Mouse (Mus musculus) thymus, postnatal 0 days (tissue): Measurements from ENCODE around the gene Usb1. TPM values are rescaled to one million over a fixed set of nuclear protein-coding genes. Genes with fewer than 3 reads are reported as not detected.
A peak's percentile ranks its signal among the peaks of the same experiment; 100 is the strongest.
"Not testable (repeated sequence)": the region's sequence is repeated elsewhere in the genome, so short reads cannot be mapped to it uniquely, and the experiment has no call there.

Experiments
- DNase-seq: peaks from one replicate; pipeline ENCODE4 v3.0.0-alpha.2; 2015; ENCODE audit warnings: low spot score
- polyA plus RNA-seq: library from polyadenylated mRNA; unstranded; fragments of >200 nt; fragmentation: Nextera tagmentation; extraction: Ambion mirVana; gene quantifications from 2 replicates; pipeline ENCODE4 v1.2.1, GENCODE M21; 2015

Gene Usb1
- polyA plus RNA-seq, 1 experiment from 2014 or later, result 34.1 TPM

GRCm38 (mm10) chr8:95374429-95374828 is 42.3 kb downstream of the Usb1 start:
- no peak for DNase-seq

DNA sequence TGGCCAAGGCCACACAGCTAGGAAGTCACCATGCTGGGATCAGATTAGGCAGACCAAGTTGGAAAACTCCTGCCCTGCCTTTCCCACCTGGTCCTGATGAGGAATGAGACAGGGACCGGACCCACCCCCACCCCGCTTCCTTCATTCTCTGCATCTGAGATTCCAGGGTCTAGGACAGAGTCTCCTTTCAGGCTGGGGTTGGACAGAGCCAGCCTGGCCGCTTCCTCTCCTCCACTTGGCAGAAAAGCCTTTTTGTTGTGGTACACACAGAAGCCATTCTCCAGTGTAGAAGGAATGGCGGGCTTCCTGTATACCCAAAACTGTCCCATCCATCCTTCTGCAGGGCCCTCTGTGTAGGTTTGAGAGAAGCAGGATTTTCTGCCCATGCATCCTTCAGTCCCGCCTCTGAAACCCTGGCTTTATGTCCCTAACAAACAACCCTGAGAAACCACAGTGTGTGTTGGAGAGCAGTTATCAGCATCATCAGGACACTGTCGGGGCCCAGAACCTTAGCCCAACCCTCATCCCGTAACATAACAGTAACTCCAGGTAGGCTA is 43.4 kb downstream of the Usb1 start:
- DNase-seq, result no peak

- DNase-seq, result no peak
These were observed 44.4 kb downstream of the Usb1 start for GRCm38 (mm10) chr8:95376309-95376999.

- no peak for DNase-seq
These were observed 45.0 kb downstream of the Usb1 start for GRCm38 (mm10) chr8:95377101-95377500.

GRCm38 (mm10) chr8:95377863-95378291 is 45.8 kb downstream of the Usb1 start:
- no peak for DNase-seq

GRCm38 (mm10) chr8:95378928-95379327 is 46.8 kb downstream of the Usb1 start:
- not testable (repeated sequence) for DNase-seq

GRCm38 (mm10) chr8:95380953-95381352 is 48.9 kb downstream of the Usb1 start:
- DNase-seq, result no peak

DNA sequence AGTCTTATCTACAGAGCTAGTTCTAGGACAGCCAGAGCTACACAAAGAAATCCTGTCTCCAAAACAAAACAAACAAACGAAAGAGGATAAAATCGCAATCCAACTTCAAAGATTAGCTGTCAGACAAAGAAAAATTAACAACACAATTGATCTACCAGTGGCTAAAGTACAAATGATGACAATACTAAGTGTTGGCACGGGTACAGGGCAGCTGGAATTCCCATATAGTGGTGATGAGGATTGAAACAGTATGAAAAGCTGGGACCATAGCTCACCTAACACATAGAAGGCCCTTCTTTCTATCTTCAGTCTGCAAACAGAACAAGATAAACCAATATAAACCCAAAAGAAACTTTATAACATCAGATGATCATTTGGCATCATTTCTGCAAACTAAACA is 49.5 kb downstream of the Usb1 start:
- no peak for DNase-seq

DNA sequence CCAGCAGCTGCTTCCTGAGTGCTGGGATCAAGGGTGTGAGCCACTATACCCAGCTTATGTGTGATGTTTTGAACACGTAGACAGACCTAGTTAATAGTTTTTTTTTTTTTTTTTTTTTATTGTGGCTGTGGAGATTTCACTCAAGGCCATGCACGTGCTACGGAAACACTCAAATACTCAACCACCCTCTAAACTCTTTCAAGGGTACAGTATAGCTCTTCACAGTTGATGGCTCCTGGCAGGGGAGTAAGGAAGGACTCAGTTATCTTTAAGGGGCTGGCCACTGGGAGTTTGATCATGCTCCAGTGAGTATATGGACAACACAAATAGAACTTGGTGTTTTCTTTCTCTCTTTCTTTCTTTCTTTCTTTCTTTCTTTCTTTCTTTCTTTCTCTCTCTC is 52.4 kb downstream of the Usb1 start:
- DNase-seq, result no peak

GRCm38 (mm10) chr8:95386037-95386436 is 54.0 kb downstream of the Usb1 start:
- DNase-seq, result no peak

- DNase-seq, result no peak
These were observed 55.1 kb downstream of the Usb1 start for GRCm38 (mm10) chr8:95387221-95387620.

DNA sequence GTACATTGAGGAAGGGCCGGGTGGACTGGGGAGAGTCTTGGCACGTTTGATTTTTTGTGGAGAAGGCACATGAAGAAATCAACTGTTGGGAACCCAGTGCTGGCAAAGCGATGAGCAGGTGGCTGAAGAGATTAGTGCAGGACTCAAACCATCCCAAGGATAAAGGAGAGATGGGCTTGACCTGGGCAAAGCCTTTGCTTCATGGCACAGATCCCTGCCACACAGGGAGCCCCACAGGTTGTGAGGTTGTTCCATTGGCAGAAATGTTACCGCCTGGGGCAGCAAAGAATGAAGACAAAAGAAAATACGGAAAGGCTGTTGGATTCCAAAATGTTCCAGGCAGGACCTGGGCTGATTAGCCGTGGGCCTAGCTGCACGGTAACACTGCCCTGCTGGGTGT is 55.9 kb downstream of the Usb1 start:
- no peak for DNase-seq

DNA sequence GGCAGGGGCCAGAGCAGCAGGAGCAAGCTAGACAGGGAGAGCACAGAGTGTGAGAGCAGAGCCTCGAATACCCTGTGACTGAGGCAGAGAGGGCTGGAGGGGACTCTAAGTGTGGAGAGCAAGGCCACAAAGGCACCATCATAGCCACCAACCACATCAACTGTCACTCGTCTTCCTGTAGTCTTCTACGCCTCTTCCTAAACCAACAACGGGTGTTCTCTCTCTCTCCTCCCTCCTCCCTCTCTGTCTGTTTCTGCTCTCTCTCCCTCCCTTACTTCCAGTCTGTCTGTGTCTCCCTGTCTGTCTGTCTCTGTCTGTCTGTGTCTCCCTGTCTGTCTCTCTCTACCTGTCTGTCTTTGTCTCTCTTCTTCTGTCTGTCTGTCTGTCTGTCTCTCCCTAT is 58.2 kb downstream of the Usb1 start:
- DNase-seq, result peak; percentile 67

DNA sequence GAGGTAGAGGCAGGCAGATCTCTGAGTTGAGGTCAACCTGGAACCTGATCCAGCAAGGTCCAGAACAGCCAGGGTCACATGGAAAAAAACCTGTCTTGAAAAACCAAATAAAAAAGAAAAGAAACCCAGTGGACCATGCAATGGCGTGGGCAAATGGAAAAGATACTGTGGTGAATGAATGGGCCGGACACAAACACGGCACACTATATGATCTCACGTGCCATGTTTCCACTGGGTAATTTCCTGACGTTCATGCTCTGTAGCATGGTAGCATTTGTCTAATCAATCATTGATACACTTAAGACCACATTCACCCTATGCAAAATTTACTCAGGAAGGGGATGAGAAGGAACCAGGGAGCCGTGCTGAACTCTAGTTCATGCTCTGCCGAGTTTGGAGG is 59.0 kb downstream of the Usb1 start:
- no peak for DNase-seq

GRCm38 (mm10) chr8:95392604-95393003 is 60.5 kb downstream of the Usb1 start:
- no peak for DNase-seq

- no peak for DNase-seq
These were observed 63.3 kb downstream of the Usb1 start for GRCm38 (mm10) chr8:95395186-95395918.

DNA sequence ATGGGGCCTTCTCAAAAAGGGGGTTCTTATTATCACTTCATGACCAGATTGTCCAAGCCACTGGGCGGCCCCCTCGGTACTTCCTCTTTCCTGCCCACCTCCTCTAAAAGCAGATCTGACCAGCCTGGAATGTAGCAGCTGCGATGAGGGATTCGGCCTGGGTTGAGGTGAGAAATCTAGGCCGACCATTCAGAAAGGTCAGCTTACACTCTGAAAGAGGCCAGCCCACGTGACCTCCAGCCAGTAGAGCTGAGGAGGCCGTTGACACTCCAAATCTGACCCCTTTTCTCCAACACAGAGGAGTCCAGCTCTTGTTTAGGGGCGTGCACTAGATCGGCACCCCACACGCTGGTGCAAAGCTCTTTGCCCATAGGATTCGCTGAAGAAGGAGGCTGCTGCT is 64.7 kb downstream of the Usb1 start:
- DNase-seq, result no peak

Other genes with a start within 250 kb of the Usb1 start
- gene Kifc3, start 129.5 kb upstream of the Usb1 start, polyA plus RNA-seq, result 8.6 and 8.7 TPM in 2 replicates
- 0.67 and 1.2 TPM in 2 replicates for gene Cngb1, start 25.7 kb upstream of the Usb1 start, polyA plus RNA-seq
- 2.7 and 2.8 TPM in 2 replicates for gene Tepp, start 21.7 kb upstream of the Usb1 start, polyA plus RNA-seq
- gene Zfp319, start 334 bp upstream of the Usb1 start, polyA plus RNA-seq, result 6.6 and 6.7 TPM in 2 replicates
- gene Mmp15, start 20.0 kb downstream of the Usb1 start, polyA plus RNA-seq, result 4.0 and 4.5 TPM in 2 replicates
- gene Cfap20, start 102.6 kb downstream of the Usb1 start, polyA plus RNA-seq, result 94.4 and 104 TPM in 2 replicates
- gene Csnk2a2, start 157.8 kb downstream of the Usb1 start, polyA plus RNA-seq, result 10.7 and 13.9 TPM in 2 replicates
- gene Ccdc113, start 201.8 kb downstream of the Usb1 start, polyA plus RNA-seq, result 0.22 and 0.42 TPM in 2 replicates
- gene Prss54, start 244.1 kb downstream of the Usb1 start, polyA plus RNA-seq, result not detected in 2 replicates